In genomic region chr6:115905568-115905967, GRCm38 (mm10) we compare ENCODE assay signal across 21 mouse cellular contexts. TPM values are rescaled to one million over a fixed set of nuclear protein-coding genes. Genes with fewer than 3 reads are reported as not detected.
DNase-seq lines count a peak whose midpoint lies in the region; ATAC-seq and TF ChIP-seq lines count a peak whose summit lies in the region.
"Had no signal": no experiment of that assay in that cellular context is flagged by ENCODE, and none has a peak within 500 bp of the region (broad histone marks: within the 10 kb centered on the region; RNA-seq: fewer than 3 reads in every experiment).

No protein-coding gene starts in this region.

- H3K27me3 ChIP-seq in lung, embryonic 15.5 days = no peaks in the 10 kb centered on the region
- H3K27me3 ChIP-seq in heart, embryonic 13.5 days (replicated peaks) = no peaks in the 10 kb centered on the region
- H3K27me3 ChIP-seq: liver, embryonic 12.5 days; Patski had no signal

- H3K4me2 ChIP-seq in lung, embryonic 15.5 days = no peak overlapping the region
- H3K4me2 ChIP-seq in heart, embryonic 13.5 days = no peak overlapping the region
- H3K4me2 ChIP-seq: liver, embryonic 12.5 days; midbrain, embryonic 11.5 days had no signal

- peak overlapping the region; percentile 59 for H3K27ac ChIP-seq in lung, embryonic 15.5 days
- H3K27ac ChIP-seq in heart, embryonic 13.5 days (replicated peaks) = peak overlapping the region; percentile 68
- H3K27ac ChIP-seq in layer of hippocampus, adult 2 months = no peak overlapping the region; the same call in 1 of the 2 replicates
- H3K27ac ChIP-seq: hindbrain, embryonic 10.5 days; liver, embryonic 12.5 days had no signal

- WGBS in lung, embryonic 15.5 days = 73% methylated on average over 6 of the region's 6 CpGs
- 67% methylated on average over 6 of the region's 6 CpGs for WGBS in heart, embryonic 13.5 days

- no peaks in the 10 kb centered on the region for H3K9me3 ChIP-seq in lung, embryonic 15.5 days
- no peaks in the 10 kb centered on the region for H3K9me3 ChIP-seq in heart, embryonic 13.5 days
- H3K9me3 ChIP-seq: hindbrain, embryonic 10.5 days; liver, embryonic 12.5 days had no signal

- peaks cover 36% of the 10 kb centered on the region for H3K4me1 ChIP-seq in lung, embryonic 15.5 days
- H3K4me1 ChIP-seq in heart, embryonic 13.5 days = peaks cover 52% of the 10 kb centered on the region

- H3K4me3 ChIP-seq in lung, embryonic 15.5 days = no peak overlapping the region
- no peak overlapping the region for H3K4me3 ChIP-seq in heart, embryonic 13.5 days
- no peak overlapping the region for H3K4me3 ChIP-seq in layer of hippocampus, adult 2 months
- H3K4me3 ChIP-seq: hindbrain, embryonic 10.5 days; liver, embryonic 12.5 days had no signal

- DNase-seq in heart, adult 9 months (ENCODE audit: low spot score in 2 of 2) = peak; percentile 64 to 88
- no peak for DNase-seq in heart, postnatal 36 days
- DNase-seq in lung, postnatal 14 days = no peak
- DNase-seq in kidney, postnatal 14 days = peak; percentile 57
- DNase-seq in thymus, postnatal 36 days = no peak
- DNase-seq in layer of hippocampus, adult 2 months (ENCODE audit: low spot score in 2 of 2) = no peak
- DNase-seq: adrenal gland, postnatal 36 days; cerebellum, postnatal 10 days; forebrain, postnatal 0 days; lung, postnatal 36 days; right cerebral cortex, postnatal 25 days had no signal

- no peak for ATAC-seq in lung, embryonic 15.5 days (ENCODE audit: borderline replicate concordance, extremely low read depth, low FRiP score, low TSS enrichment)
- no peak for ATAC-seq in heart, embryonic 13.5 days (ENCODE audit: extremely low read depth, insufficient number of reproducible peaks, low FRiP score, low TSS enrichment)
- ATAC-seq: forebrain, postnatal 0 days; liver, embryonic 12.5 days; Patski had no signal

- intact Hi-C loops in heart, postnatal 36 days (cut with DNase I) = no loop called here

- no peaks in the 10 kb centered on the region for H3K36me3 ChIP-seq in lung, embryonic 15.5 days
- peaks cover 33% of the 10 kb centered on the region for H3K36me3 ChIP-seq in heart, embryonic 13.5 days
- H3K36me3 ChIP-seq: liver, embryonic 12.5 days had no signal

- H3K9ac ChIP-seq in lung, embryonic 15.5 days = no peak overlapping the region
- no peak overlapping the region for H3K9ac ChIP-seq in heart, embryonic 13.5 days
- H3K9ac ChIP-seq: forebrain, postnatal 0 days; liver, embryonic 12.5 days had no signal

- no peak for TF ChIP-seq CTCF in layer of hippocampus, adult 2 months (conservative IDR thresholded peaks at IDR 0.05)

RNA-seq across cellular contexts. Expression of gene Rho, which starts 26.0 kb away (rescaled TPM):
- not detected for total RNA-seq in heart, postnatal 36 days (2021)
- polyA plus RNA-seq in lung, embryonic 15.5 days (2015; fragmentation: Nextera tagmentation; extraction: Ambion mirVana) = 0.20 and 0.35 TPM in 2 replicates
- polyA plus RNA-seq in heart, embryonic 13.5 days (2015; fragmentation: Nextera tagmentation; extraction: Ambion mirVana) = 0.08 TPM in 1 of 2 replicates, not detected in the other
- 1 to 10 TPM in 1 of 2 experiments, under 1 TPM in 1; 0.49 to 1.1 TPM for total RNA-seq in layer of hippocampus, adult 2 months (2021)
- polyA plus RNA-seq: forebrain, postnatal 0 days; liver, embryonic 12.5 days; midbrain, embryonic 11.5 days had no signal

RNA-seq across cellular contexts. Expression of gene H1foo, which starts 39.2 kb away (rescaled TPM):
- not detected for total RNA-seq in heart, postnatal 36 days (2021)
- not detected in 2 replicates for polyA plus RNA-seq in lung, embryonic 15.5 days (2015; fragmentation: Nextera tagmentation; extraction: Ambion mirVana)
- polyA plus RNA-seq in heart, embryonic 13.5 days (2015; fragmentation: Nextera tagmentation; extraction: Ambion mirVana) = not detected in 2 replicates
- not detected for total RNA-seq in layer of hippocampus, adult 2 months (2021)
- total RNA-seq: adrenal gland, postnatal 36 days; forebrain, postnatal 0 days; gastrocnemius, adult 18-20 months; left cerebral cortex, postnatal 36 days had no signal
- polyA plus RNA-seq: embryonic facial prominence, embryonic 14.5 days; forebrain, postnatal 0 days; hindbrain, embryonic 10.5 days; liver, embryonic 12.5 days; midbrain, embryonic 11.5 days; neural tube, embryonic 14.5 days; Patski had no signal

RNA-seq across cellular contexts. Expression of gene Ift122, which starts 52.3 kb away (rescaled TPM):
- total RNA-seq in heart, postnatal 36 days (2021) = 1 to 10 TPM; 9.1 to 9.4 TPM
- polyA plus RNA-seq in lung, embryonic 15.5 days (2015; fragmentation: Nextera tagmentation; extraction: Ambion mirVana) = 21.9 and 24.6 TPM in 2 replicates
- 21.2 and 21.4 TPM in 2 replicates for polyA plus RNA-seq in heart, embryonic 13.5 days (2015; fragmentation: Nextera tagmentation; extraction: Ambion mirVana)
- 10 to 100 TPM; 30.3 TPM for total RNA-seq in layer of hippocampus, adult 2 months (2021)

RNA-seq across cellular contexts. Expression of gene Mbd4, which starts 52.4 kb away (rescaled TPM):
- total RNA-seq in heart, postnatal 36 days (2021) = 1 to 10 TPM; 1.2 TPM
- 21.0 and 22.6 TPM in 2 replicates for polyA plus RNA-seq in lung, embryonic 15.5 days (2015; fragmentation: Nextera tagmentation; extraction: Ambion mirVana)
- polyA plus RNA-seq in heart, embryonic 13.5 days (2015; fragmentation: Nextera tagmentation; extraction: Ambion mirVana) = 8.7 and 10.4 TPM in 2 replicates
- 1 to 10 TPM; 6.3 to 6.8 TPM for total RNA-seq in layer of hippocampus, adult 2 months (2021)

Comparison
In these comparisons a context has a peak if more than half of its experiments do, and no peak if none do; other contexts are left out.
1. DNase-seq: peak in heart, adult 9 months (2 of 2) and kidney, postnatal 14 days (single experiment); none in heart, postnatal 36 days (0 of 2), lung, postnatal 14 days (single experiment), thymus, postnatal 36 days (0 of 2) and layer of hippocampus, adult 2 months (0 of 2).